Mouse (Mus musculus) erythroblast, embryonic 14.5 days (primary cell): ENCODE measurements around the gene Abca7. TPM values are rescaled to one million over a fixed set of nuclear protein-coding genes. Genes with fewer than 3 reads are reported as not detected.

Experiments used
- H3K27me3 ChIP-seq: 2 replicates; pipeline ENCODE4 v1.6.1; 2012; ENCODE audit warnings: inconsistent platforms; ENCODE audit not compliant: control insufficient read depth
- H3K36me3 ChIP-seq: 2 replicates; pipeline ENCODE4 v1.6.1; 2012; ENCODE audit warnings: mild to moderate bottlenecking, inconsistent platforms; ENCODE audit not compliant: control insufficient read depth
- H3K4me1 ChIP-seq: 2 replicates; pipeline ENCODE4 v1.6.1; 2012; ENCODE audit warnings: inconsistent platforms; ENCODE audit not compliant: control insufficient read depth
- H3K4me3 ChIP-seq: replicated peaks from 2 replicates; pipeline ENCODE3; 2012; ENCODE audit warnings: moderate library complexity, mild to moderate bottlenecking, inconsistent platforms
- H3K9me3 ChIP-seq: 2 replicates; pipeline ENCODE4 v1.6.1; 2012; ENCODE audit warnings: low read length, inconsistent platforms, mixed read lengths; ENCODE audit not compliant: control insufficient read depth
- GATA1 ChIP-seq: IDR thresholded peaks from 2 replicates; pipeline ENCODE4 v1.6.1; 2012; ENCODE audit warnings: low read length, inconsistent platforms, mixed read lengths
- TAL1 ChIP-seq: IDR thresholded peaks from 3 replicates; pipeline ENCODE4 v1.6.1; 2012; ENCODE audit warnings: low read length, inconsistent platforms, mixed read lengths
- polyA plus RNA-seq: library from polyadenylated mRNA; stranded (reverse); fragments of >175 nt; gene quantifications from 2 replicates; pipeline ENCODE4 v1.2.3, GENCODE M21; 2012

Gene Abca7
- polyA plus RNA-seq, 1 experiment: 7.6 TPM

GRCm38 (mm10) chr10:80023758-80024157 is 27.5 kb downstream of the Abca7 start:
- H3K36me3 ChIP-seq: peaks cover 69% of the 10 kb centered on the region
- peaks cover 3% of the 10 kb centered on the region; the same call in 1 of the 2 replicates for H3K27me3 ChIP-seq
- H3K9me3 ChIP-seq: no peaks in the 10 kb centered on the region
- H3K4me3 ChIP-seq: no peak overlapping the region
- TF ChIP-seq TAL1 (no peak), GATA1 (no peak)
- peaks cover 72% of the 10 kb centered on the region for H3K4me1 ChIP-seq

GRCm38 (mm10) chr10:80024229-80025043 is 28.1 kb downstream of the Abca7 start:
- Histone ChIP-seq H3K27me3 (peaks cover 3% of the 10 kb centered on the region; the same call in 1 of the 2 replicates), H3K9me3 (no peaks in the 10 kb centered on the region), H3K36me3 (peaks cover 74% of the 10 kb centered on the region), H3K4me1 (peaks cover 66% of the 10 kb centered on the region), H3K4me3 (no peak overlapping the region)
- TF ChIP-seq TAL1: no peak
- no peak for TF ChIP-seq GATA1

GRCm38 (mm10) chr10:80025044-80025347 is 28.7 kb downstream of the Abca7 start:
- TF ChIP-seq GATA1 (no peak), TAL1 (no peak)
- Histone ChIP-seq H3K4me1 (peaks cover 61% of the 10 kb centered on the region), H3K9me3 (no peaks in the 10 kb centered on the region), H3K4me3 (no peak overlapping the region), H3K27me3 (no peaks in the 10 kb centered on the region), H3K36me3 (peaks cover 72% of the 10 kb centered on the region)

- Histone ChIP-seq H3K4me3 (no peak overlapping the region), H3K27me3 (no peaks in the 10 kb centered on the region), H3K4me1 (peaks cover 57% of the 10 kb centered on the region), H3K36me3 (peaks cover 72% of the 10 kb centered on the region), H3K9me3 (no peaks in the 10 kb centered on the region)
- no peak for TF ChIP-seq GATA1
- TF ChIP-seq TAL1: no peak
Observed at GRCm38 (mm10) chr10:80025463-80025862, 29.2 kb downstream of the Abca7 start.

GRCm38 (mm10) chr10:80025889-80026288 is 29.6 kb downstream of the Abca7 start:
- Histone ChIP-seq H3K9me3 (no peaks in the 10 kb centered on the region), H3K4me1 (peaks cover 53% of the 10 kb centered on the region), H3K36me3 (peaks cover 72% of the 10 kb centered on the region), H3K27me3 (no peaks in the 10 kb centered on the region), H3K4me3 (no peak overlapping the region)
- TF ChIP-seq GATA1: no peak
- no peak for TF ChIP-seq TAL1

GRCm38 (mm10) chr10:80027681-80028520 is 31.6 kb downstream of the Abca7 start:
- peaks cover 49% of the 10 kb centered on the region for H3K4me1 ChIP-seq
- peaks cover 60% of the 10 kb centered on the region for H3K36me3 ChIP-seq
- H3K9me3 ChIP-seq: no peaks in the 10 kb centered on the region
- H3K4me3 ChIP-seq: no peak overlapping the region
- TF ChIP-seq GATA1 (no peak), TAL1 (no peak)
- H3K27me3 ChIP-seq: no peaks in the 10 kb centered on the region

GRCm38 (mm10) chr10:80028521-80028846 is 32.2 kb downstream of the Abca7 start:
- Histone ChIP-seq H3K27me3 (no peaks in the 10 kb centered on the region), H3K36me3 (peaks cover 58% of the 10 kb centered on the region), H3K4me1 (peaks cover 54% of the 10 kb centered on the region), H3K4me3 (no peak overlapping the region), H3K9me3 (no peaks in the 10 kb centered on the region)
- TF ChIP-seq GATA1: no peak
- TF ChIP-seq TAL1: no peak

- H3K4me1 ChIP-seq: peaks cover 54% of the 10 kb centered on the region
- TF ChIP-seq TAL1: no peak
- TF ChIP-seq GATA1: no peak
- H3K9me3 ChIP-seq: no peaks in the 10 kb centered on the region
- H3K27me3 ChIP-seq: no peaks in the 10 kb centered on the region
- H3K4me3 ChIP-seq: no peak overlapping the region
- H3K36me3 ChIP-seq: peaks cover 63% of the 10 kb centered on the region
Observed at GRCm38 (mm10) chr10:80030191-80030590, 33.9 kb downstream of the Abca7 start.

- Histone ChIP-seq H3K27me3 (no peaks in the 10 kb centered on the region), H3K4me1 (peaks cover 48% of the 10 kb centered on the region), H3K9me3 (no peaks in the 10 kb centered on the region), H3K36me3 (peaks cover 68% of the 10 kb centered on the region), H3K4me3 (no peak overlapping the region)
- TF ChIP-seq TAL1 (no peak), GATA1 (no peak)
Observed at GRCm38 (mm10) chr10:80030736-80031135, 34.4 kb downstream of the Abca7 start.
